Mouse (Mus musculus): ENCODE data around the gene Kif5c. TPM values are rescaled to one million over a fixed set of nuclear protein-coding genes. Genes with fewer than 3 reads are reported as not detected.

Kif5c gene
- polyA plus RNA-seq, 1 experiment from 2014 or later: 10.1 TPM

- no peaks in the 10 kb centered on the region for H3K27me3 ChIP-seq
- H3K4me1 ChIP-seq: peaks cover 52% of the 10 kb centered on the region
- H3K9me3 ChIP-seq: no peaks in the 10 kb centered on the region
- 76% methylated on average over 13 of the region's 13 CpGs for WGBS
- H3K9ac ChIP-seq: no peak overlapping the region
- no peak overlapping the region for H3K27ac ChIP-seq
- no peak overlapping the region for H3K4me3 ChIP-seq
- ATAC-seq (ENCODE audit: insufficient number of reproducible peaks, insufficient read depth, low FRiP score, low TSS enrichment, low read depth): no peak
- H3K36me3 ChIP-seq: 0 out of 2 replicates have a peak, but pooled peaks cover 7% of the 10 kb centered on the region
- no peak overlapping the region for H3K4me2 ChIP-seq
Measured at GRCm38 (mm10) chr2:49722983-49723382, 103.9 kb downstream of the Kif5c start.

- 71% methylated on average over 11 of the region's 11 CpGs for WGBS
- ATAC-seq (ENCODE audit: insufficient number of reproducible peaks, insufficient read depth, low FRiP score, low TSS enrichment, low read depth): no peak
- Histone ChIP-seq H3K27me3 (no peaks in the 10 kb centered on the region), H3K9me3 (no peaks in the 10 kb centered on the region), H3K36me3 (0 out of 2 replicates have a peak, but pooled peaks cover 7% of the 10 kb centered on the region), H3K4me1 (peaks cover 31% of the 10 kb centered on the region; the same call in 1 of the 2 replicates), H3K27ac (no peak overlapping the region), H3K4me2 (peak overlapping the region; percentile 27), H3K4me3 (no peak overlapping the region), H3K9ac (no peak overlapping the region)
Measured at GRCm38 (mm10) chr2:49726672-49727071, 107.6 kb downstream of the Kif5c start.

GRCm38 (mm10) chr2:49727199-49727598, 108.1 kb downstream of the Kif5c start:
- 8% methylated on average over 7 of the region's 7 CpGs for WGBS
- peak; percentile 50; the same call in 1 of the 2 replicates for ATAC-seq (ENCODE audit: insufficient number of reproducible peaks, insufficient read depth, low FRiP score, low TSS enrichment, low read depth)
- H3K27ac ChIP-seq: no peak overlapping the region
- no peak overlapping the region for H3K9ac ChIP-seq
- H3K4me3 ChIP-seq: no peak overlapping the region
- no peaks in the 10 kb centered on the region for H3K27me3 ChIP-seq
- H3K9me3 ChIP-seq: no peaks in the 10 kb centered on the region
- peaks cover 25% of the 10 kb centered on the region; the same call in 1 of the 2 replicates for H3K4me1 ChIP-seq
- H3K36me3 ChIP-seq: 0 out of 2 replicates have a peak, but pooled peaks cover 7% of the 10 kb centered on the region
- H3K4me2 ChIP-seq: peak overlapping the region; percentile 27

GRCm38 (mm10) chr2:49727686-49728085, 108.6 kb downstream of the Kif5c start:
- no peak for ATAC-seq (ENCODE audit: insufficient number of reproducible peaks, insufficient read depth, low FRiP score, low TSS enrichment, low read depth)
- H3K9me3 ChIP-seq: no peaks in the 10 kb centered on the region
- no peaks in the 10 kb centered on the region for H3K27me3 ChIP-seq
- no peak overlapping the region for H3K9ac ChIP-seq
- H3K4me1 ChIP-seq: peaks cover 24% of the 10 kb centered on the region
- H3K4me2 ChIP-seq: no peak overlapping the region
- 0 out of 2 replicates have a peak, but pooled peaks cover 7% of the 10 kb centered on the region for H3K36me3 ChIP-seq
- H3K4me3 ChIP-seq: no peak overlapping the region
- no peak overlapping the region for H3K27ac ChIP-seq
- WGBS: 63% methylated on average over 4 of the region's 4 CpGs

GRCm38 (mm10) chr2:49728896-49729610, 110.0 kb downstream of the Kif5c start:
- no peak for ATAC-seq (ENCODE audit: insufficient number of reproducible peaks, insufficient read depth, low FRiP score, low TSS enrichment, low read depth)
- Histone ChIP-seq H3K4me1 (peaks cover 33% of the 10 kb centered on the region), H3K9me3 (no peaks in the 10 kb centered on the region), H3K27ac (no peak overlapping the region), H3K4me2 (no peak overlapping the region), H3K27me3 (no peaks in the 10 kb centered on the region), H3K4me3 (no peak overlapping the region), H3K36me3 (0 out of 2 replicates have a peak, but pooled peaks cover under 1% of the 10 kb centered on the region), H3K9ac (no peak overlapping the region)
- 81% methylated on average over 10 of the region's 10 CpGs for WGBS

GRCm38 (mm10) chr2:49729611-49729969, 110.5 kb downstream of the Kif5c start:
- WGBS: 62% methylated on average over 2 of the region's 2 CpGs
- Histone ChIP-seq H3K4me2 (no peak overlapping the region), H3K27me3 (no peaks in the 10 kb centered on the region), H3K27ac (no peak overlapping the region), H3K9me3 (no peaks in the 10 kb centered on the region), H3K36me3 (no peaks in the 10 kb centered on the region), H3K4me3 (no peak overlapping the region), H3K4me1 (peaks cover 33% of the 10 kb centered on the region), H3K9ac (no peak overlapping the region)
- no peak for ATAC-seq (ENCODE audit: insufficient number of reproducible peaks, insufficient read depth, low FRiP score, low TSS enrichment, low read depth)

GRCm38 (mm10) chr2:49730183-49730582, 111.1 kb downstream of the Kif5c start:
- WGBS: 36% methylated on average over 5 of the region's 5 CpGs
- Histone ChIP-seq H3K27me3 (no peaks in the 10 kb centered on the region), H3K9ac (no peak overlapping the region), H3K9me3 (no peaks in the 10 kb centered on the region), H3K4me1 (peaks cover 33% of the 10 kb centered on the region), H3K36me3 (0 out of 2 replicates have a peak, but pooled peaks cover 1% of the 10 kb centered on the region), H3K4me3 (no peak overlapping the region), H3K27ac (no peak overlapping the region), H3K4me2 (no peak overlapping the region)
- no peak for ATAC-seq (ENCODE audit: insufficient number of reproducible peaks, insufficient read depth, low FRiP score, low TSS enrichment, low read depth)

- Histone ChIP-seq H3K4me2 (peak overlapping the region; percentile 53), H3K9ac (peak overlapping the region; percentile 40; the same call in 1 of the 2 replicates), H3K36me3 (peaks cover 9% of the 10 kb centered on the region; the same call in 1 of the 2 replicates), H3K9me3 (no peaks in the 10 kb centered on the region), H3K27me3 (no peaks in the 10 kb centered on the region), H3K4me3 (peak overlapping the region; percentile 17; the same call in 1 of the 2 replicates), H3K4me1 (peaks cover 21% of the 10 kb centered on the region), H3K27ac (peak overlapping the region; percentile 16; the same call in 1 of the 2 replicates)
- ATAC-seq (ENCODE audit: insufficient number of reproducible peaks, insufficient read depth, low FRiP score, low TSS enrichment, low read depth): no peak
- WGBS: 18% methylated on average over 11 of the region's 11 CpGs
Measured at GRCm38 (mm10) chr2:49732745-49733655, 113.9 kb downstream of the Kif5c start.

- Histone ChIP-seq H3K27me3 (no peaks in the 10 kb centered on the region), H3K4me1 (peaks cover 21% of the 10 kb centered on the region), H3K9me3 (no peaks in the 10 kb centered on the region), H3K4me2 (peak overlapping the region; percentile 53), H3K4me3 (peak overlapping the region; percentile 28; the same call in 1 of the 2 replicates), H3K27ac (no peak overlapping the region; the same call in 1 of the 2 replicates), H3K9ac (no peak overlapping the region), H3K36me3 (peaks cover 9% of the 10 kb centered on the region; the same call in 1 of the 2 replicates)
- ATAC-seq (ENCODE audit: insufficient number of reproducible peaks, insufficient read depth, low FRiP score, low TSS enrichment, low read depth): no peak
- WGBS: 11% methylated on average over 7 of the region's 7 CpGs
Measured at GRCm38 (mm10) chr2:49733656-49734008, 114.5 kb downstream of the Kif5c start.

GRCm38 (mm10) chr2:49734013-49734780, 115.1 kb downstream of the Kif5c start:
- WGBS: 28% methylated on average over 7 of the region's 7 CpGs

GRCm38 (mm10) chr2:49735386-49735785, 116.3 kb downstream of the Kif5c start:
- H3K27me3 ChIP-seq: no peaks in the 10 kb centered on the region
- peaks cover 9% of the 10 kb centered on the region; the same call in 1 of the 2 replicates for H3K36me3 ChIP-seq
- no peak overlapping the region for H3K4me2 ChIP-seq
- no peak for ATAC-seq (ENCODE audit: insufficient number of reproducible peaks, insufficient read depth, low FRiP score, low TSS enrichment, low read depth)
- no peaks in the 10 kb centered on the region for H3K9me3 ChIP-seq
- no peak overlapping the region for H3K27ac ChIP-seq
- 90% methylated on average over 13 of the region's 13 CpGs for WGBS
- H3K4me3 ChIP-seq: no peak overlapping the region
- H3K9ac ChIP-seq: no peak overlapping the region
- peaks cover 21% of the 10 kb centered on the region for H3K4me1 ChIP-seq

More at GRCm38 (mm10) chr2:49734013-49734780, 115.1 kb downstream of the Kif5c start:
- Histone ChIP-seq H3K4me2 (peak overlapping the region; percentile 53), H3K27me3 (no peaks in the 10 kb centered on the region), H3K4me3 (peak overlapping the region; percentile 28), H3K36me3 (peaks cover 9% of the 10 kb centered on the region; the same call in 1 of the 2 replicates), H3K9ac (no peak overlapping the region), H3K9me3 (no peaks in the 10 kb centered on the region), H3K4me1 (peaks cover 21% of the 10 kb centered on the region), H3K27ac (no peak overlapping the region)
- 0 out of 2 replicates have a peak, but pooled peaks have one; percentile 34 for ATAC-seq (ENCODE audit: insufficient number of reproducible peaks, insufficient read depth, low FRiP score, low TSS enrichment, low read depth)
